Mouse (Mus musculus) urinary bladder, adult 18-20 months (tissue): ENCODE measurements around the gene Lrrc75a.
"Not testable (repeated sequence)": the region's sequence is repeated elsewhere in the genome, so short reads cannot be mapped to it uniquely, and the experiment has no call there.

Experiments
- DNase-seq, 2 experiments: peaks; one replicate each; pipeline ENCODE4 v3.0.0; 2022; ENCODE audit warnings: low spot score in 2 of 2, mixed read lengths in 2 of 2

The Lrrc75a gene

GRCm38 (mm10) chr11:62647661-62648590 is at the start of gene Lrrc75a:
Gene Lrrc75a (minus strand): TSS chr11:62648523.
- DNase-seq = peak in 1 of 2 experiments; percentile 45

- DNase-seq = no peak
These were observed 46.8 kb upstream of the Lrrc75a start for GRCm38 (mm10) chr11:62695126-62695525.

- no peak for DNase-seq
These were observed 45.2 kb upstream of the Lrrc75a start for GRCm38 (mm10) chr11:62693299-62694184.

- DNase-seq = no peak
These were observed 43.3 kb upstream of the Lrrc75a start for GRCm38 (mm10) chr11:62691592-62691991.

GRCm38 (mm10) chr11:62679954-62680353 is 31.6 kb upstream of the Lrrc75a start:
- no peak for DNase-seq

- no peak for DNase-seq
These were observed 30.5 kb upstream of the Lrrc75a start for GRCm38 (mm10) chr11:62678778-62679354.

GRCm38 (mm10) chr11:62676290-62676596 is 27.9 kb upstream of the Lrrc75a start:
- DNase-seq = no peak

GRCm38 (mm10) chr11:62675480-62676289 is 27.4 kb upstream of the Lrrc75a start:
- DNase-seq = peak; percentile 34 to 47

GRCm38 (mm10) chr11:62670006-62670405 is 21.7 kb upstream of the Lrrc75a start:
- no peak for DNase-seq

- DNase-seq = no peak
These were observed 21.1 kb upstream of the Lrrc75a start for GRCm38 (mm10) chr11:62669471-62669870.

GRCm38 (mm10) chr11:62668986-62669385 is 20.7 kb upstream of the Lrrc75a start:
- no peak for DNase-seq

- DNase-seq = no peak
These were observed 15.9 kb upstream of the Lrrc75a start for GRCm38 (mm10) chr11:62664250-62664649.

- DNase-seq = no peak
These were observed 12.6 kb upstream of the Lrrc75a start for GRCm38 (mm10) chr11:62660885-62661284.

GRCm38 (mm10) chr11:62652080-62652479 is 3.8 kb upstream of the Lrrc75a start:
- no peak for DNase-seq

GRCm38 (mm10) chr11:62651563-62651962 is 3.2 kb upstream of the Lrrc75a start:
- no peak for DNase-seq

GRCm38 (mm10) chr11:62649803-62650202 is 1.5 kb upstream of the Lrrc75a start:
- DNase-seq = not testable (repeated sequence)

GRCm38 (mm10) chr11:62648591-62649391 is 468 bp upstream of the Lrrc75a start, which contains the start of gene Mmgt2:
Gene Mmgt2 (plus strand): TSS chr11:62648664.
- peak; percentile 92 to 94 for DNase-seq

- no peak for DNase-seq
These were observed 1.3 kb downstream of the Lrrc75a start for GRCm38 (mm10) chr11:62646958-62647515.

GRCm38 (mm10) chr11:62646495-62646843 is 1.9 kb downstream of the Lrrc75a start:
- no peak for DNase-seq
